Mouse (Mus musculus) c-Kit-negative CD71-positive TER-119-positive erythroid progenitor cells, embryonic 14.5 days (primary cell): Measurements from ENCODE around the gene Camkmt.

ENCODE experiments used
- DNase-seq: peaks from one replicate; pipeline ENCODE4 v3.0.0-alpha.2; 2013; ENCODE audit warnings: low read depth, low spot score

Gene Camkmt

GRCm38 (mm10) chr17:85372076-85372475 is 281.7 kb downstream of the Camkmt start:
- DNase-seq: no peak

- DNase-seq: no peak
Observed at GRCm38 (mm10) chr17:85372523-85372922, 282.2 kb downstream of the Camkmt start.

DNA sequence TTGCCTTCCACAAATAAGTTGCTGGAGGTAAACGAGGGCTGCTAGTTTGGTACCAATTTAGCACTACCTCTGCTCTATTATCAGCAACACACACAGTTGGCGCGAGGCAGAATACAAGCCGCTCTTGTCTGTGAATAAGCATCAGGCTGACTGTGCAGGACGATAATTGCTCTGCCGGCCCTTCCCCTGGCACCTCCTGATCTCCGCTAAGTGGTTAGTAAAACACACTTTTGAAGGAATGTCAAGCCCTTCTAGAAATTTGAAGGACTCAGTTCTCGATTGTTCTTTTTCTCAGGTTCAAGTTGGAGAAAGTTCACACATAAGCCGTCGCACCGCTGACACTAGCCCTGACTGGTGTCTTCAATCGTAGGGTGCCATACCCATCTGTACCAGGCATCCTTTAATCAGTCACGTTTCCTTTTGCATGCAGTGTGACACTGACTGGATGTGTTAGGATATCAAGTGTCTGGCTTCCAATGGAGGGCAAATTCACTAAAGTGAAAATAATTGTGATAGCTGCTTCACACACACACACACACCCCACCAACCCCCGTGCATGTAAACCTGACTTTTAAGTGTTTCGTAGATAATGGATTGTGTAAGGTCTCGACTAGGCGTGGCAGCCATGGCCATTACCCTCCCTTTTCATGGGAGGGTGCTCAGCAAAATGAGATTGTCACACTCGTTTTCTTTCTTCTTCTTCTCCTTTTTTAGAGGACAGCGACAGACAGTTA is 283.9 kb downstream of the Camkmt start:
- no peak for DNase-seq

DNA sequence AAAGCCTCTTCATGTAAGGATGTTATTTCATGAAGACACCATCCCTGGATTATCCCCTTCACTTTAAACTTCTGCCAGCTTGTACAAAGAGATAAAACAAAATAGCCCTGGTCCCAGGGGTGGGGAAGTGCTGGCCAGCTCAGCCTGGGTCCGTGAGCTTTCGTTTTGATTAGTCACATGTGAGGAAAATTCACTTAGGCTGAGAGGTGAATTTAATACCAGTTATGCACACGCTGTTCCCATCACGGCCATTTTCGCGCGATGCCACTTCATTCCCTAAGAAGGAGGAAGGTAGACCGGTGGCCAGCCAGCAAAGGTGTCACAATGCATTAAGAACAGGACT is 284.5 kb downstream of the Camkmt start:
- DNase-seq: no peak

GRCm38 (mm10) chr17:85375523-85375922 is 285.2 kb downstream of the Camkmt start:
- no peak for DNase-seq

DNA sequence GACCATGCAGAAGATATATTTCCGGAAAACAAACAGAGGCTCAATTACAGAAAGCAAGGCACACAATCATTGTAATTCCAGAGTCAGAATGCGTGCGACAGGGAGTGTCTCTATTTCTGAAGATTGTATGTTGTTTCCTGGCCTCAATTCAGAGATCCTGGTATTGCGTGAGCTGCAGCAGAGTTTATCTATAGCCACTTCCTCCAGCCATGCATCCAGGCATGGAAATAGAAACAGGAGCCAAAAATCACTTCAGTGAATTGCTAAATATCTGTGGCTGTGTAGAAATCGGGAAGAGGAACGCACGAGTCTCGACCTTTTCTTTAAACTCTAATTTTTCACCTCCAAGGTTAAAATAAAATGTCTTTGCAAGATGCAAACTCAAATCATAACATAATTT is 287.1 kb downstream of the Camkmt start:
- no peak for DNase-seq

DNA sequence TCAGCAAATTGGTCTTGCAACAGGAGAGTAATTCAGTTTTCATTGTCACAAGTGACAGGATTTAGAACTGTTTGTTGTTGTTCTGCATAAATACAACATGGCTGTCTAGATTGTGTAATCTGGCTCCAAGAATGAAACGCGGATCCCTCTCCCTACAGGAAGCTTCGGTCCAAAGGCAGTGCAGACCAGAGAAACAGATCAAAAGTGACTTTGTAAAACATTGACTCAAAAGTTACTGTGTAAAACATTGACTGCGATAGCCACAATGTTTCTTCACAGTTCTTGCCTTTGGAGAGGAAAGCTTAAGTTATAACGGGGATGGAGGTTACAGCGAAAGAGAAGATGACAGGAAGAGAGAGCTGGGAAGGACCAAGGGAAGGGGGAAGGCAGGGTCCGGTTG is 288.7 kb downstream of the Camkmt start:
- no peak for DNase-seq

GRCm38 (mm10) chr17:85381578-85382223 is 291.3 kb downstream of the Camkmt start:
- no peak for DNase-seq

- DNase-seq: no peak
Observed at GRCm38 (mm10) chr17:85382344-85382743, 292.0 kb downstream of the Camkmt start.

GRCm38 (mm10) chr17:85382906-85383305 is 292.6 kb downstream of the Camkmt start:
- DNase-seq: no peak

GRCm38 (mm10) chr17:85393091-85393890 is 302.9 kb downstream of the Camkmt start:
- DNase-seq: no peak

DNA sequence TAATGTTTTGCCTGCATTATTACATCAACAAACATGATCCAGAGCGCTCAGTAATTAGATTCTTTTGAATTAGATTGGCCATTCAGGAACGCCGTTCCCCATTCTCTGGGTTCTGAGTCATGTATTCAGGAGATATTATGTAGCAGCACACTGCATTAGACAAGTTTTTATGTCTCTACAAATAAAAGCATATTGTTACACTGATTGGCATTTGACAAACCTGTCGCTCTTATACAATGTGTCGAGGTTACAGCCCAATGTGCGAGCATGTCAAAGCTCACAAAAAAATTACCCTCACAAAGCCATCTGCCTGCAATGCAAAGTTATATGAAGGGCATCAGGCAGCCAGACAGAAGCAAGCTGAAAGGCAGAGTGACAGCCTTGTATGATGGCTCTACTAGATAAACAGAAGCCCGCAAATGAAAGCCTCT is 303.6 kb downstream of the Camkmt start:
- DNase-seq: no peak

DNA sequence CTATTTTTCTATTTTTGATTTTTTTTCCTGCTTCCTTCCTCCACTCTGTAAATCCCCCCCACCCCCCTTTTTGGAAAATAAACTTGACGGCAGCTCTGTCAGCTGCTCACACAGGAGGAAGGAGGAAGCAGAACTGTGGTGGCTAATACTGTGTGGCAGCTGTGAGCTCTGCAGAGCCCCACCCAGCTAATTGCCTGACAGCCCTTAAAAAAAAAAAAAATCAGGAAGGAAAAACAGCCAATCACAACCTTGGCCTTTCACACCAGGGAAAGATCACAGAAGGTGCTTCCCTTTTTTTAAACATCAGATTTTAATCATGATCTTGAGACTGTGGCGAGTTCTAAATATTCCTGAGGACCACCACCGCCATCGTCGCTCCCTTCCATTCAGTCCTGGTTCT is 305.1 kb downstream of the Camkmt start:
- no peak for DNase-seq

DNA sequence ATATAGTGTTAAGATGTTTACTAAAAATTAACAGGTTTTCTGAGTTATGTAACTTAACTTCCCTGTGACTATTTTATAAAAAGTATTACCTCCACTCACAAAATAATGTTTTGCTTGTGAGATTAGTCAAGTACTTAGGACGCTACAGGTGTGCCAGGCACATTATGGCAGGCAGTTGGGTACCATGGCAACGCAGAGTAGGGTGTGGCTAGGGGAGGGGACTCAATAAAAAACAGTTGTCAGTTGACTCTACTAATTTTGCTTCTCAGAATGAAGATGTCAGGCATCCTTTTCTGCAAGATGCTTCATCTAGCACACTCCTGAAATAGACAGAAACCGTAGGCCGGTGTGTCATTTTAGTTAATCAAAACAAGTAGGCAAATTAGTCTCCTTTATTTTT is 310.4 kb downstream of the Camkmt start:
- no peak for DNase-seq

GRCm38 (mm10) chr17:85405161-85405560 is 314.8 kb downstream of the Camkmt start:
- DNase-seq: no peak

GRCm38 (mm10) chr17:85406195-85406594 is 315.8 kb downstream of the Camkmt start:
- DNase-seq: no peak

DNA sequence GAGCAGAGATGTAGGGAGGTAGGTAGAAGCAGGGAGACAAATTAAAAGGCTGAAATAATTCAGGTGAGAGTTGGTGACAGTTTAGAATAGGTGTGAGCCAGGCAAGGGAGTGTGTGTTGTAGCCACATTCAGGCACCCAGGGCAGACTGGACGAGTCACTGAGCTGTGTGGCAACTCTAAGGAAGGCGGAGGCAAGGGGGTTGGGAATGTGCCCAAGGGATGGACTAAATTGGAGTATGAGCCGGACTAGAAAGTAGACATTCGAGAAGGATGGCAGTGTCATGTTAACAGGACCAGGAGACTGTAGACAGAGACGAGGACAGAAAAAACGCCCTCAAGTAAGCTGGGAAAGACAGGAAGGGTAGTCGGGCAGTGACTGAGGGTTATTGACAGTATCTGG is 338.5 kb downstream of the Camkmt start:
- no peak for DNase-seq

GRCm38 (mm10) chr17:85432923-85433322 is 342.6 kb downstream of the Camkmt start:
- DNase-seq: no peak

DNA sequence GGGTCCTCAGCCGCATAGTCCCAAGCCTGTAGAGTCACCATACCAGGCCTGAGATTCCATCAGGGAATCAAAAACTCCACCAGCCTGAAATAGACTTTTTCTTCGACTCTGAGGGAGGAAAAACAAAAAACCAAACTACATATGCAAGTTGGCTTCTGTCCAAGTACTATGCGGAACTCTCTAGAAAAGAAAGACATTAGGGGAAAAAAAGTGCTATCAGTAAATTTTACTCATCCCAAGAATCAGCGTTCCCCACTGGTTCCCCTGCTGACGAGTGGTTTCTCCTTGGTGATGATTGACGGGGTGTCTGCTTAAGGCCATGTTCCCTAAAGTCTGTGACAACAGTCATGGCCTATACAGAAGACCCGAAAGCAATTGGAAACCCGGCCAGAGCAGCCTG is 352.7 kb downstream of the Camkmt start:
- no peak for DNase-seq

GRCm38 (mm10) chr17:85454419-85454983 is 364.1 kb downstream of the Camkmt start:
- no peak for DNase-seq

DNA sequence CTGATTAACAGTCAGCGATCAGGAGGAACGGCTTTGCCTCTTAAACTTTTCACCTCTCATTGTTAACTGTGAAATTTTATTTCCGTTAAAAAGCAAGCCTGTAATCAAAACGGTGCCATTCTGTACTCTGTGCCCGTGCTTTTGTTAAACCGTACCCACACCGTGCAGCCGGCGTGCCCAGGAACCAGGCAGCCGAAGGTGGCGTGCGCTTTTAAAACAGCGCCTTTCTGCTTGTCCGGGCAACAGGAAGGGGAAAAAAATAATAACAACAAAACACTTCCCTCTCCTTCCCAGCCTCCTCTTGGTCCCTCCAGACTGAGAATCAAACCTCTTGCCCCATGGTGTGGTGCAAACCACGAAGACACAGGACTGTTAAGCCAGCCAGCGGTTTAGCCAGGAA is 364.7 kb downstream of the Camkmt start:
- DNase-seq: no peak

DNA sequence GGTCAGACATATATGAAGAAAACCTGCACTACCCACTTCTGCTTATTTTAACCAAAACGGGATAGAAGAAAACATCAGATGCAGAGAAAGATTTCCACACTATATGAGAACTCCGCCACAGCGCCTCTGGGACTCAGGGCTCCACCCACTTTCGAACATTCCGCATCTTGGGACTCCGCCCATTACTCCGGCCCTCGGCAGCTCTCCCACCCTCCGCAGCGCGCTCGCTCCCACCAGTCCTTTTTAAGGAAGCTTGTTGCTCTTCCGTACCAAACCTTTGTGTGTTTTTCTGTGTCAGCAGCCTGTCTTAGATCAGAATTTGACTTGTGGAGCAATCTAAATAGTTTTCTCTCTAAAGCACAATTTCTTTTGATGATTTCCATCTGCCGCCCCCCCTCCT is 367.7 kb downstream of the Camkmt start:
- no peak for DNase-seq
